In the genomic region with DNA sequence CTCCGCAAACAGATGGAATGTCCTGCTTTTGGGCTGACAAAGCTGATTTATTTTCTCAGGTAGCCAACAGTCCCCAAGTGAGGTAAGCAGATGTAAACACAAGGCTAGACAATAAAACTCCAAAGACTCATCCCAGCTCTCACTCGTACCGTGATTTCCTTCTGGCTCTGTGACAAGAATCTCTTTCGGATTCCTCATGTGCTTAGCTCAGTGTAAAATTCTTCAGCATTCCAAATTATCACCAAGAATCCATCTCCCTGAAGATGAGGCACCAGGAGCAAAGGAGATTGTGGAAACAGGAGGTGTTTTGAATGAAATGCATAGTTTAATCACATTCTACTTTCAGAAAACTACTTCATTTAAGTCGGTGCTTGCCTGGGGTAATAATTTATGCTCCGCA, we compare ENCODE assay signal across 31 mouse cellular contexts.
"Had no signal": no experiment of that assay in that cellular context is flagged by ENCODE, and none has a peak within 500 bp of the region (broad histone marks: within the 10 kb centered on the region; RNA-seq: fewer than 3 reads in every experiment).

No protein-coding gene starts in this region.

- H3K4me1 ChIP-seq: liver, embryonic 12.5 days; liver, embryonic 13.5 days; liver, embryonic 15.5 days; megakaryocyte, embryonic 14.5 days had no signal

- H3K4me2 ChIP-seq: limb, embryonic 12.5 days; limb, embryonic 13.5 days; limb, embryonic 15.5 days; liver, embryonic 11.5 days; liver, embryonic 12.5 days; liver, embryonic 13.5 days; liver, embryonic 15.5 days; lung, embryonic 15.5 days; midbrain, embryonic 11.5 days; midbrain, embryonic 12.5 days; midbrain, embryonic 13.5 days; midbrain, embryonic 15.5 days; neural tube, embryonic 12.5 days; neural tube, embryonic 13.5 days had no signal

- DNase-seq: left cerebral cortex, postnatal 4 days; liver; liver, embryonic 13.5 days; liver, postnatal 0 days; lung, adult 18-20 months; lung, adult 2 months; lung, postnatal 10 days; lung, postnatal 14 days; lung, postnatal 36 days; lung, postnatal 4 days; midbrain, embryonic 14.5 days had no signal

- H3K9me3 ChIP-seq: limb, embryonic 10.5 days; limb, embryonic 12.5 days; limb, embryonic 13.5 days; limb, embryonic 15.5 days; liver, embryonic 12.5 days; liver, embryonic 13.5 days; liver, embryonic 15.5 days; lung, embryonic 15.5 days; midbrain, embryonic 10.5 days; midbrain, embryonic 12.5 days; midbrain, embryonic 13.5 days; midbrain, embryonic 15.5 days; neural tube, embryonic 12.5 days; neural tube, embryonic 13.5 days had no signal

- ATAC-seq: liver, embryonic 12.5 days; liver, postnatal 0 days; midbrain, embryonic 13.5 days; midbrain, embryonic 15.5 days; midbrain, embryonic 16.5 days had no signal

- H3K27ac ChIP-seq: limb, embryonic 10.5 days; limb, embryonic 12.5 days; limb, embryonic 13.5 days; limb, embryonic 15.5 days; liver, embryonic 12.5 days; liver, embryonic 13.5 days; liver, embryonic 14.5 days; liver, embryonic 15.5 days; lung, embryonic 15.5 days; macrophage; midbrain, embryonic 10.5 days; midbrain, embryonic 12.5 days; midbrain, embryonic 13.5 days; midbrain, embryonic 15.5 days; neural tube, embryonic 12.5 days; neural tube, embryonic 13.5 days had no signal

- H3K4me3 ChIP-seq: limb, embryonic 10.5 days; limb, embryonic 12.5 days; limb, embryonic 13.5 days; limb, embryonic 15.5 days; liver, embryonic 12.5 days; liver, embryonic 13.5 days; liver, embryonic 15.5 days; lung, embryonic 15.5 days; megakaryocyte, embryonic 14.5 days; midbrain, embryonic 10.5 days; midbrain, embryonic 12.5 days; midbrain, embryonic 13.5 days; midbrain, embryonic 15.5 days; myocyte; neural tube, embryonic 12.5 days; neural tube, embryonic 13.5 days had no signal

- H3K27me3 ChIP-seq: limb, embryonic 12.5 days; limb, embryonic 13.5 days; limb, embryonic 15.5 days; liver, embryonic 12.5 days; liver, embryonic 13.5 days; megakaryocyte, embryonic 14.5 days; midbrain, embryonic 12.5 days; midbrain, embryonic 13.5 days; midbrain, embryonic 15.5 days; neural tube, embryonic 12.5 days; neural tube, embryonic 13.5 days had no signal

- H3K36me3 ChIP-seq: limb, embryonic 10.5 days; limb, embryonic 12.5 days; limb, embryonic 13.5 days; limb, embryonic 15.5 days; liver, embryonic 12.5 days; liver, embryonic 13.5 days; liver, embryonic 15.5 days; lung, embryonic 15.5 days; midbrain, embryonic 10.5 days; midbrain, embryonic 12.5 days; midbrain, embryonic 13.5 days; midbrain, embryonic 15.5 days; neural tube, embryonic 12.5 days; neural tube, embryonic 13.5 days had no signal

- H3K9ac ChIP-seq: limb, embryonic 12.5 days; limb, embryonic 13.5 days; limb, embryonic 15.5 days; liver, embryonic 12.5 days; liver, embryonic 13.5 days; liver, embryonic 14.5 days; liver, embryonic 15.5 days; liver, postnatal 0 days; lung, embryonic 15.5 days; midbrain, embryonic 12.5 days; midbrain, embryonic 13.5 days; midbrain, embryonic 15.5 days; neural tube, embryonic 12.5 days; neural tube, embryonic 13.5 days had no signal
